Mouse (Mus musculus): Measurements from ENCODE around the gene Stpg3.
"Not testable (repeated sequence)": the region's sequence is repeated elsewhere in the genome, so short reads cannot be mapped to it uniquely, and the experiment has no call there.

The Stpg3 gene

DNA sequence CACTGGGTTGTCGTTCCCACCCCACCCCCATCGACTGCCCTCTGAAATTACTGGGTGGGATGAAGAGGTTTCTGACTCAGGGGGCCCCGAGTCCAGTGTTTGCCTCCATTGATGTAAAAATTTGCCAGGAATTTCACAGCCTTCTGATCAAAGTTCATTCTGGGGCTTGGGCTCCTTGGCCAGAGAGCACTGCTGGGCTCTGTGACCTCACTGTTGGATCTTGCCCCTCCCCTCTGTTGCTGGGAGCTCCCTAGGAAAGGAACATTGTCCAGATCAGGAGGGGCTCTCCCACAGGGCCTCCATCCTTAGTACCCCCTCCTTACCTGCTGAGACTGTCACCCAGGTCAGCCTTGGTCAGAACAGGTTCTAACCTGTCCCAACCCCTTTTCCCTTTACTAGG, at the start of gene Stpg3:
TSS of gene Stpg3 (minus strand) at position 194 of the 400 bp plus-strand sequence.
- no peak for DNase-seq

DNA sequence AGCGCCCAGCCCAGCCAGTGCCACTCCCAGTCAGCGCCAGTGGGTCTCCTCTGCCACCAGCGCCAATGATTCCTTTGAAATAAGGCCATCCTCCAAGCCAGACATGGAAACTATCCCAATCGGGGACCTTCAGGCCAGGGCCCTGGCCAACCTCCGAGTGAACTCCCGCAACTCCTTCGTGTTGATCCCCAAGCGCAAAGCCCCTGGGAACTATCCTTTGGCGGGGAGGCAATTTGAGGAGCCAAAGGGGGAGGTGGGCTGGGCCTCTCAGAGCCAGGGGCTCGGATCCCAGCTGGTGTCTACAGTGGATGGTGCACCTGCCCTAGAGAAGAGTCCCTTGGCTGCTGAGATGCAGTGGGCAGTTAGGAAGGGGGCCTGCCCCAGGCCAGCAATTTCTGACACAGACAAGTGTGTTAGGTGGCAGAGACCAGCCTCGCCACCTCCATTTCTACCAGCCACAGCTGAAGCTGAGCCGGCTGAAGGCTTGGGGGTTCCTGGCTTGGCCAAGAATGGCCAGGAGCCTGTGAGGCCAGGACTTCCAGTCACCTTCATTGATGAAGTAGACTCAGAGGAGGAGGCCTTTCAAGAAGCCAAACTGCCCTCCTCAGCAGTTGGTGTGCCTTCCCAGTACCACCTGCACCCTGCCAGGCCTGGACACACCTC, 49.3 kb upstream of the Stpg3 start:
- DNase-seq = no peak

DNA sequence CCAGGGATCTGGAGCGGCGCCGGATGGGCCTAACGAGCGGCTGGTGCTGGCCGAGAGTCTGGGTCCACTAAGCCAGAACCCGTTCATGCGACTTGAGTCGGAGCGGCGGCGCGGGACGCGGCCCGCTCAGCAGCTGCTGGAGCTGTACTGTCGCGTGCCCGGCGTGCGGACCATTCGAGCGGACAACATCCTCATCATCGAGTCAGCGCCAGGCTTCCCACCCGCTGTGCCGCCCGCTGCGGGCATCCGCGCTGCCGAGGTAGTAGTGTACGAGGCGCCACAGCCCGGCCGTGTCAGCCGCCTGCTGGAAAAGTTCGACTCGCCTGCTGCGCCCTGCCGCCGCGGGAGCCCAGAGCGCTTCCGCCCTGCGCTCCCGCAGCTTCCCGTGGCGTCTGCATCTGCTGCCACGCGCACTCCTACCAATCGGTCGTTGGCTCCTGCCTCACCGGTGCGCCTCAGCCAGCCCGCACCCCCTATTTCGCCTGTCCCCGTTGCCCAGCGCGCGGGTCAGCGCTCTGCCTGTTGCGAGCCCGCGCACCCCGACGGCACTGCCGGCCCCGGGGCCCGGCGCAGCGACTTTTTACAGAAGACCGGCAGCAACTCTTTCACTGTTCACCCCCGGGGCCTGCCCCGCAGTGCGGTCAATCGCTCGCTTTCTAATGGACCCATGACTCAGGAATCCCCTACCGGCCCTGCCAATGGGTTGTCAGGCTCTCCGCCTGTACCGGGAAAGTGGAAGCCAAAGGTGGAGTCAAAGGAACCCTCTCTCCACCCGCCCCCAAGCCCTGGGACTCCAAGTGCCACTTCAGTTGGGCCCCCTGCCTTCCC, 48.6 kb upstream of the Stpg3 start:
- peak; percentile 58 to 61 for DNase-seq

DNA sequence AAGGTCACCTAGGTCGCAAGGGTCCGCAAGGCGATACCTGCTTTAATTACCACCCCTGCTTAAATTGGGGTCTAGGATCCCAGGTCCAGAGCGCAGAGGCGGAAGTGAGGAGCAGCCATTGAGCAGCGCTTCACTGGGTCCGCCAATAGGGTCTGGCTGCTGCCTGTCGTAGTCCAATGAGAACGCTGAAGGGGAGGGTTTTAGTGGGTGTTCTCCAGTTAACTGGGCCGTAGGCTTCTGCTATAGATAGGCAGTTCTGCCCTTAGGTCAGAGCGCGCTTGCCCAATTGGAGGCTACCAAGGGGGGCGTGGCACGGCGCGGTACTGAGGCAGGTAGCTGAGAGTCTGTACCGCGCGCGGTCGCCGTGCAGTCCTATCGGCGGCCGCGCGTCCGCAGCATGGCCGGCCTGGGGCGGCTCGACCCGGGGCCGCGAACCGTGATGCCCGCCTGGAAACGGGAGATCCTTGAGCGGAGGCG, 47.9 kb upstream of the Stpg3 start, which contains the start of gene Tprn:
TSS of gene Tprn (plus strand) at position 328 of the 477 bp plus-strand sequence.
- peak; percentile 90 to 94 for DNase-seq

DNA sequence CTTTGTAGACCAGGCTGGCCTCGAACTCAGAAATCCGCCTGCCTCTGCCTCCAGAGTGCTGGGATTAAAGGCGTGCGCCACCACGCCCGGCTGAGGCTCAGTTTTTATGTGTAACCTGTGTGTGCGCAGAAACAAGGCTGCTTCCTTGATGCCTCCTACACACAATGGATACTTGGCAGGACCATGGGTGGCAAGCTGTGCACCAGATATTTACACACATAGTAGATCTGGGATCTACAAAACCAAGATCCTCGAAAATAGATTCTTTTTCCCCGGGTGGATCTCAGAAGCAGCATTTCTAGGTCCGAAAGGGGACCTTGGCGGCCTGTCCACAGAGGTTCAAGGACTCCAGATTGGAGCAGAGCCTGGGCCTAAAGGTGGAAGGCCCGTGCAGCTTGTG, 47.4 kb upstream of the Stpg3 start:
- DNase-seq = no peak

DNA sequence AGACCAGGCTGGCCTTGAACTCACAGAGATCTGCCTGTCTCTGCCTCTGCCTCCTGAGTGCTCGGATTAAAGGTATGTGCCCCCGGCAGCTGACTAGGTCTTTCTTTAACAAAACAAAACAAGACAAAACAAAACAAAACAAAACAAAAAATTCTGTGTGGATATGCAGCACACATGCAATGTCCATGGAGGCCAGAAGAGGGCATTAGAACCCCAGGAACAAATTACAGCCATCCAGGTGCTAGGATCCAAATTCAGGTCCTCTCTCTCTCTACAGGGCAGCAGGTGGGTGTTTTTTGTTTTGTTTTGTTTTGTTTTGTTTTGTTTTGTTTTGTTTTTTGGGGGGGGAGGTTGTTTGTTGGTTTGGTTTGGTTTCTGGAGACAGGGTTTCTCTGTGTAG, 44.5 kb upstream of the Stpg3 start:
- DNase-seq = peak; percentile 49 to 55

DNA sequence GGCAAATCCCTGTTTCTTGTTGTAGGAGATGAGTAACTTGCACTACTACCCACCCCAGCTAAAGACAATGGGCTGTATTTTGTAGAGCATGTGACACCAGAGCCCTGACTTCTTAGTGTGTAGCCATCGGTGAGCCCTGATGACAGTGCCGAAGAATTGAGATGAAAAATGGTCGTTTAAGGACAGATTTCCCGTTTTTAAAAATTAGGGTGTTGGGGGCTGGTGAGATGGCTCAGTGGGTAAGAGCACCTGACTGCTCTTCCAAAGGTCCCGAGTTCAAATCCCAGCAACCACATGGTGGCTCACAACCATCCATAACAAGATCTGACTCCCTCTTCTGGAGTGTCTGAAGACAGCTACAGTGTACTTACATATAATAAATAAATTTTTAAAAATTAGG, 42.8 kb upstream of the Stpg3 start:
- not testable (repeated sequence) for DNase-seq

DNA sequence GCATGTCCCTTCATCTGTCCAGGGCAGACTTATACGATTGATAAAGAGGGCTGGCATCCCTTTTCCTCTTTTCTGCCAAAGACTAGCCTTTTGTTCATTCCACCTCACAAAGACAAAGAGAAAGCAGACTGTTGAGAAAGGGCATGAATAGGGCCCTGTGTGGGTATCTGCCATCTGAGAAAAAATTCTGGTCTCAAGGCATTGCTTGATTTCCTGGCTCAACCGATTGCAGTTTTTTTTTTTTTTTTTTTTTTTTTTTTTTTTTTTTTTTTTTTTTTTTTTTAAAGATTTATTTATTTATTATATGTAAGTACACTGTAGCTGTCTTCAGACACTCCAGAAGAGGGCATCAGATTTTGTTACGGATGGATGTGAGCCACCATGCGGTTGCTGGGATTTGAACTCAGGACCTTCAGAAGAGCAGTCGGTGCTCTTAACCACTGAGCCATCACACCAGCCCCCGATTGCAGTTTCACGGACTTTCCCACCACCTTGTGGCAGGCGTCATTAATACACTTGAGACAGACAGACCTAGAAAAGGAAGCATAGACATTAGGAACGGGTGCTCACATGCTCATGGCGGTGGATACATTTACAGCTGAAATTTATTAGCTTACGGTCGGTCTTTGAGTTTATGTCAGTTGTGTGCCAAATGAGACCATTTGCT, 42.1 kb upstream of the Stpg3 start:
- DNase-seq = peak; percentile 80 to 83

DNA sequence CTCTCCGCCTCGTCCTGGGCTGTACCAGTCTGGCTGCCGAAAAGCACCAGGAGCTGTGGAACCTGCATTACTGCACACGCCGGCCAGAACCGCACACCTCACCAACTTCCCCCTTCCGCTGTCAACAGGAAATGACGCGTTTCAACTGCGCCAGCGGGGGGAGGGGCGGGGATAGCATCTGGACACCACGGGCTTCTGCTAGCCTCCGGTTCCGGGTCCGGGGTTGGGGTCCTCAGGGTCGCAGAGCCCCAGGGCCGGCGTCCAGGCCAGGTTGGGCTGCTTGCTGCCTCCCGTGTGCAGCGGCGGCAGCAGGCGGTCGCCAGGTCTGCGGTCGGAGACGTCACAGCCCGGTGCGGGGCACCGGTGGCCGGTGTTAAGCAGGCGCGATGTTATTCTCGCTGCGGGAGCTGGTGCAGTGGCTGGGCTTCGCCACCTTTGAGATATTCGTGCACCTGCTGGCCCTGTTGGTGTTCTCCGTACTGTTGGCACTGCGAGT, 40.9 kb upstream of the Stpg3 start, which contains the start of gene Tmem203:
TSS of gene Tmem203 (plus strand) at position 156 of the 496 bp plus-strand sequence.
- peak; percentile 93 to 94 for DNase-seq

DNA sequence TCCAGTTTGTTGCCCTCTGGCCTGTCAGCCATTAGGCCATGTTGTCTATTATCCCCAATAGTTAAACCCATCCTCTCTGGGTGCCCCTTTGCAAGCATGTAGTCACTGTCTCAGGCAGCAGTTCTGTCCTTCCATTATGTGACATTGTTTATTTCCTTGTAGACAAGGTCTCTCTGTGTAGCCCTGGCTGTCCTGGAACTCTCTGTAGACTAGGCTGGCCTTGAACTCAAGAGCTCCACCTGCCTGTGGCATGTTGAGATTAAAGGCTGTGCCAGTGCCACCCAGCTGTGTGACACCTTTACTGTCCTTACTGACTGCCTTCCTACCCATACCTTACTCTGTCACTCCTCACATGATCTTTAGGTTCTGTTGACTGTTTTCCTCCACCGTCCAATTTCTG, 37.9 kb upstream of the Stpg3 start:
- DNase-seq = peak; percentile 45 to 47

DNA sequence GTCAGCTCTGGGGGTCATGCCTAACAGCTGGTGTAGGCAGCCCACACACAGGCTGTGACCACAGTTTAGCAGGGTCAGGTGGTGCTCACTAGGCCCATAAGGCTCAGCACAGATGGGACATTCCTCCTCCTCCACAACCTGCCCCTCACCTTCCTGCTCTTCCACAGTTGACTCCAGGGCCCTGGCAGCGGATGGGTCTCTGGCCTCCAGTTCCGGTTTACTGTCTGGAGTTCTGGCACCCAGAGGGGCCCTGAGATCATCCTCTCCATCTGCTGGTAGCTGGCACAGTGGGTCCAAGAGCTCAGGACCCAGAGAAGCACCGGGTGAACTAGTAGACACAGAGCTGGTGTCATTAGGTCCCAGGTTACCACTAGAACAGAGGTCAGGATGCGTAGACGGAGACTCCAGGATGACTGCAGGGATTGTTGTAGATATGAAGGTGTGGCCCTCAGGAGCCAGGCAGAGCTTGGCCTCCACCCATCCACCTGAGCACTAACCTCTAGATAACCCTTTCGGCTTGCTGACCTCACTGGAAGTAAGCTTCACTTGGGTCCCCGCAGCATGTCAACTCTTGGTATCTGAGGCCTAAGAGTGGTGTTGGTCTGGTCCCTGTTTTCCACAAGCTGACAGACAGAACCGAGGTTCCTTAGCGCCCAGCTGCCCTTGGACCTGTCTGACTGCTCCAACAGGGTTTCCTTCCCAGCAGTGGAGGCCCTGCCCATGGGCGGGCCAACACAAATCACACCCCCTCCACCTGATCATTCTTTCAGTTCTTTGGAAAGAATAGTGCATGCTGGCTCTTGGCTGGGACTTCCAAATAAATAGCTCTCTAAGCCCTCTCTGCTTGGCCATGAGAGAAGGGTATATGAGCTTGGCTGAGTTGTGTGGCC, 32.0 kb upstream of the Stpg3 start, which contains the start of gene AL732309.1:
TSS of gene AL732309.1 (minus strand) at position 681 of the 890 bp plus-strand sequence.
- DNase-seq = no peak

DNA sequence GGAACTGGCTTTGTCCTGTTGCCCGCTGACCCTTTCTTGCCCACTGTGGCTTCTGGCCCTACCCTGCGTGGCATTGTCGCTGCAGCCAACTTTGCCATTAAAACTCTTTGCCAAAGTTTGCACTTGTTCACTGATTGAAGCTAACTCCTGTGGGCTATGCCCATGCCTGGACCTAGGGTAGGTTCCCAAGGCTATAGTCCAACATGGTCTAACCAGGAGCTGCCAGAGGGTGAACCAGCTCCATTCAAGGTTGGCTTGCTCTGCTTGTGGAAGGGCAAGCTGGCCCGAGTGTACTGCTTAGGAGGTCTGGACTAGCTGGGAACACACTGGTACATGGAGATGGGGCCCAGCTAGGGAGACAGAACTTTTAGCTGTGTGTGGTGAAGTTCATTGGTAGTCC, 29.7 kb upstream of the Stpg3 start:
- no peak for DNase-seq

DNA sequence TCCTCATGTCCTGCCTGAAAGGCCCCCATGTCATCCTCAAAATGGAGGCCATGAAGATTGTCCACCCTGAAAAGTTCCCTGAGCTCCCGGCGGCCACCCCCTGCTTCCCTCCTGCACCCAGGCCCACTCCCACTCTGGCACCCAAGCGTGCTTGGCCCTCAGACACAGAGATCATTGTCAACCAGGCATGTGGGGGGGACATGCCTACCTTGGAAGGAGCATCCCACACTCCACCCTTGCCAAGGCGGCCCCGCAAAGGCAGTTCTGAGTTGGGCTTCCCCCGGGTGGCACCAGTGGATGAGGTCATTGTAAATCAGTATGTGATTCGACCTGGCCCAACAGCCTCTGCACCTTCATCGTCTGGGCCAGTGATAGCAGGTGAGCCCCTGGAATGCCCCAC, 28.9 kb upstream of the Stpg3 start:
- no peak for DNase-seq

DNA sequence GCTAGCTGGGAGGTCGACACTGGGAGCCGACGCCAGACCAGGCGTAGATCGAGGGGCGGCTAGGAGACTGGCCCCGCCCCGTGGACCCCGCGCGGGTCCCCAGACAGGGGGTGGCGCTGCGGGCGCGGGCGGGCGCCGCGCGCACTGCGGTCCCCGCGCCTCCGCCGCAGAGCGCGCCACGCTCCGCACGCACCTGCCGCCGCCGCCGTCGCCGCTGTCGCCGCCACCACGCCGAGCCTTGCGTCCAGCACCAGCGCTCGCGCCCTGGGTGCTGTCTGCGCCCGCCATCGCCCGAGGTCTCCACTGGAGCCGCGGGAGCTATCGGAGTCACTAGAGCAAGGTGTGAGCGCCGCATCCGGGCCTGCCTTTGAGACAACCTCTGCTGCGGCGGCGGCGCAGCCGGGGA, 27.7 kb upstream of the Stpg3 start, which contains the start of the genes Rnf208 and Cysrt1:
TSS of gene Rnf208 (plus strand) at position 155 of the 406 bp plus-strand sequence.
TSS of gene Cysrt1 (minus strand) at position 352 of the 406 bp plus-strand sequence.
- peak; percentile 28 to 34 for DNase-seq

DNA sequence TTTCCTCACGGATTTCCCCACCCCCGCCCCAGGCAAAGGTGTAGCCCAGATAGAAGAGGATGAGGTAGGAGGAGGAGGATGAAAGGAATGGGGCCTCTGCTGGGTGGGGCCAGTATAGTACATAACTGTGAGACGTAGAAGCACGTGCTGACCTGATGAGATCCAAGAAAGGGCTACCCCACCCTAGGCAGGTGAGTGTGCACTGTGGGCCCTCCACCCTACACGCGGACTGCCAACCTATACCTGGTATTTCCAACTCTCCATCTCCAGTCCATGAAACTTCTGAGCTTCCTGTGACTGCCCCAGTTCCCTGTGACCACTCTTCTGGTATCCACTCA, 27.0 kb upstream of the Stpg3 start:
- no peak for DNase-seq

DNA sequence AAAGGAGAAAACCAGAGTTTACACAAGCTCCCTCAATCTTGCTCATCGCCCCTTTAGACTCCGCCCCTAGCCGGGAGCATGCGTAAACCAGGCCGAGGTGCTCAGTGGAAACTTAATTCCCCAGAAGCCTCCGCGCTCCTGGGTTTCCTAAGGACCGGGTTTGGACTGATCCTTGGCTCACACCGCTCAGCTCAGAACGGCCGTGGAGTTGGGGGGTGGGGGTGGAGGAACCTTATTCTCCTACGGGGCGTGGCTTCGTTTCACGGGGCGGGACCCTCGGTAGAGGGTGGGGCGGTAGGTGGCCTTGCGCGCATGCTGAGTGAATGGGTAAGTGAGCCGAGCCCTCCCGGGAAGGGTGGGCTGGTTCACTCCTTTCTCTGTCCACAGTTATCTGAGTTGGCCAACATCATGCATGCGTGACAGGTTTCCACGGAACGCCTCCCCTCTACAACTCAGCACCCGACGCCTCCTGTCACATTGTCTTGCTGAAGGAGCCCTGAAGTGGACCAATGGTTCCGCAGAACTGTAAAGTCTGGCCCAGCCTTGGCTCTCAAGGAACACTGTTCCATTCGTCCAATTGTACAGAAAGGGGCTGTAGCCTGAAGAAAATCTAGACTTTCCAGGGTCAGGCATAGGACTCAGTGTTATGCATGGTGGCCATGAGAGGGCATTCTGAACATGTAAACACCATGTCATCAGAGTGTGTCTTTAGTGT, 26.4 kb upstream of the Stpg3 start:
- peak; percentile 55 to 61 for DNase-seq

DNA sequence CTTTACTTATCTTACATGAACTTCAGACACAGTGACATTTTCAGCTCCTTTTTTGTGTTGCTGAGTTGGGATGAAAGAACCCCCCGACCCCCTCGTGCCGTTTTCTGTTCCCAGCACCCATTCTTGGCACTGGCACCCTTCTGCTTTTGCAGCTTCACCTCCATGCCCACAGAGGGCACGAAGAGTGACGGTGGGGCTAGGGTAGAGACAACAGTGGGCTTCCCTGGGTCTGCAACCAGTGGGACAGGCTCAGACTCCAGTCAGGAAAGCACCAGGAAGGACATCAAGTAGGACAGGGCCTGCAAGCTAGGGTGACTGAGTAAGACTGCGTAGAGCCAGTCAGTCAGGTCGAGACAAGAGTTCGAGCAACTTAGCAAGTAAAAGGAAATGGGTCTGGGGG, 25.9 kb upstream of the Stpg3 start:
- DNase-seq = no peak

DNA sequence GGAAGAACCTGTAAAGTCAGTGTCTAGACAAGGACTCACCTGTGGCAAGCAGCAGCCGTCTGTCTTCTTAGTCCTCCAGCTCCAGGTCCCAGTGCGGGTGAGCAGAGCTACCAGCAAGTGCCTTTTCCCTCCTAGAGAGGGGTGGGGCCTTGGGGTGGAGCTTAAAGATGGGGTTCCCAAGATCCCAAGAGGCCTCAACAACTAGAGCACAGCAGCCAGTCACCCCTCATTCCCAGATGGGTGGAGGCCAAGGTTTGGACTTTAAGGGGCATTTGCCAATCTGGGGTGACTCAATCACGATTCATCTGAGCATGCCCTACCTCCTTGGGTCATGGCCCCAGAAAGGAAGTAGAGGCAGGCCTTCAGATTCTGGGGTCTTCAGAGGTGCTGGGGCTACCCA, 25.3 kb upstream of the Stpg3 start:
- no peak for DNase-seq

DNA sequence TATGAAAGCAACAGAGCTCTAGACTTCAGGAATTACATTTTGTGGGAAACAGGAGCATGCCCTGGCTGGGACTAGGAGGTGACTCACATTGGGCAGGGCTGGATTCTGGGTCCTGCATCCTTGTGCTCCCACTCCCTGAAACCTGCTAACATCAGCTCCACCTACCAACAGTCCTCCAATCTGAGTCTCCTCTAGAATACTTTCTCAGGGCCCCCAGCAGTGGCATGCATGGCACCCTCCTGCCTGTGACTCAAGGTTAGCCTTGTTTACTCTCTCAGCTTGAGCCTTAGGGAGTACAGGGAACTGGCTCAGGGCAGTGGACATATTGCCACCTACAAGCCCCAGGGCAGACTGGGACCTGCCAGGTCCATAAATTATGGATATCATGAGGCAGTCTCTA, 23.7 kb upstream of the Stpg3 start:
- DNase-seq = no peak

DNA sequence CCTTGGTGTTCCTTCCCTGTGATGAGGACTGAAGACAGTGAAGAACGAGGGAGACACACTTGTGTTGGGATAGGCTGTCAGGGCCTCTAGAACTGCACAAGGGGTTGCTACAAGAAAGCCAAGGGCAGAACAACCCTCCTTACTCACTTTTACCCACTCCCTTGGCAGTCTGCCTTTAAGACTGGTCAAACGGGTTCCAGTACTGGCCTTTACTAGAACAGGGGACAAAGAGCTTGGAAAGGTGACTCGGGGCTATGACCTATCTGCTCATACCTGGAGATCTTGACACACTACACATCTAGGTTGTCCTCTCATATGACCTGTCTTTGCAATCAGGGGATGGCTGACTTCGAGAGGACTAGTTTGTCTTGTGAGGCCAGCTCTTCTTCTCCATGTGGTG, 23.1 kb upstream of the Stpg3 start:
- DNase-seq = no peak

DNA sequence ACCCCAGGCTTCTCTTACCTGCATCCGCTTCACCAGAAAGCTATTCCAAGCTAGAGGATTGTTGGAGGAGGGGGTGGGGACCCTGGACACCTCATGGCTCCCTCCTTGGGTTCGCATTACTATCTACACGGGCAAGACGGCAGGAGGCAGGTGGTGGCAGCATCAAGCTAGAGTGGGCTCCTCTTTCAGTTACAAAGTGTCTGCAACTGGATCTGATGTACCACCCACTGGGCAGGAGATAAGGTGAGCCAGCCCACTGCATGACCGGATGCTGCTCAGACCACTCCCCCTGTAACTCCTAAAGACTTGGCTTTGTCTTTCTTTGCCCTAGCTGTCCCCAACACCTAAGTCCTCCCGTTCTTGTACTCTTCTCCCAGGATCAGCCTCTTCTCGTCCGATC, 22.2 kb upstream of the Stpg3 start, which contains the start of gene Rnf224:
TSS of gene Rnf224 (minus strand) at position 174 of the 400 bp plus-strand sequence.
- no peak for DNase-seq
